Mouse (Mus musculus): ENCODE results near the gene Mthfd1.

GRCm38 (mm10) chr12:76266875-76267274 lies 11.8 kb downstream of the Mthfd1 start:
- TF ChIP-seq POLR2A (IDR thresholded peaks at IDR 0.05; ENCODE audit: extremely low read depth, insufficient read depth, low read length) = no peak
- TF ChIP-seq CTCF (IDR thresholded peaks at IDR 0.05; ENCODE audit: extremely low read depth, insufficient read depth, low read length) = peak; percentile 72
